Mouse (Mus musculus): Measurements from ENCODE around the gene Klf7. TPM values are rescaled to one million over a fixed set of nuclear protein-coding genes. Genes with fewer than 3 reads are reported as not detected.

Klf7 gene
- total RNA-seq, 2 experiments from 2014 or later, result 4.1 to 6.1 TPM

DNA sequence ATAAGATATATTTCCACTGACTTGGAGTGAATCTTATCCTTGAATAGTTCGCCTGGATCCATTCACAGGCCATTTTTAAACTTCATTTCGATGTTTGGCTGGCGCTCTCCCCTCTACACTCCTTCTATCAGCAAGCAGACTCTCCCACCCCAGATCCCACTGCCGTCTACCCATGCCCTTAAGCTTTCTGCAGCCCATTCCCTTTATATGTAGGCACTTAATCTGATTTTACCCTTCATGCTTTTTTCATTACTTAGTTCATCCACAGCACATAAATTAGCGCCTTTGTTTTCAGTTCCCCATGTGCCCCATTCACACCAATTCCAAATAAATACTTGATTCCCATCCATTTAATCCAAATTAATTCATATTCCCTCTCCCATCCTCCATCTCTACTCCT, 48.0 kb downstream of the Klf7 start:
- no peak for ATAC-seq (replicated peaks; ENCODE audit: low FRiP score, poor library complexity, severe bottlenecking)

DNA sequence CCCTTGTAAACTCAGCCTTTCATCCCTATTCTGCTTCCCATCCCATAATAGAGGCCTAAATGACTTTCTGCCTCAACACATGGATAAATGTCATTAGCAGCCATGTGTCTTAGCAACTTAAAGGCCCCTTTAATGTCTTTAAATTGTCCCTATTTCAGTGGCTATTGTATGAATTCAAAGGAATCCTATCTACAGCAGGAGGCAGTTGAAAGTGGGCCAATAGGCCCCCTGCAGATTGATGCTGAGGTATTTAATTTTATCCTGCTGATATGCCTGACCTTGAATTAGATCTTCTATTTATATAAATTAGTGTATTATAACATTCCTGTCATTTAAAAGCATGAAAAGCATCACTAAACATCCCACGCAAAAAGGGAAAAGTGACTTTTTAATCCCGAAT, 51.1 kb downstream of the Klf7 start:
- ATAC-seq (replicated peaks; ENCODE audit: low FRiP score, poor library complexity, severe bottlenecking), result no peak

DNA sequence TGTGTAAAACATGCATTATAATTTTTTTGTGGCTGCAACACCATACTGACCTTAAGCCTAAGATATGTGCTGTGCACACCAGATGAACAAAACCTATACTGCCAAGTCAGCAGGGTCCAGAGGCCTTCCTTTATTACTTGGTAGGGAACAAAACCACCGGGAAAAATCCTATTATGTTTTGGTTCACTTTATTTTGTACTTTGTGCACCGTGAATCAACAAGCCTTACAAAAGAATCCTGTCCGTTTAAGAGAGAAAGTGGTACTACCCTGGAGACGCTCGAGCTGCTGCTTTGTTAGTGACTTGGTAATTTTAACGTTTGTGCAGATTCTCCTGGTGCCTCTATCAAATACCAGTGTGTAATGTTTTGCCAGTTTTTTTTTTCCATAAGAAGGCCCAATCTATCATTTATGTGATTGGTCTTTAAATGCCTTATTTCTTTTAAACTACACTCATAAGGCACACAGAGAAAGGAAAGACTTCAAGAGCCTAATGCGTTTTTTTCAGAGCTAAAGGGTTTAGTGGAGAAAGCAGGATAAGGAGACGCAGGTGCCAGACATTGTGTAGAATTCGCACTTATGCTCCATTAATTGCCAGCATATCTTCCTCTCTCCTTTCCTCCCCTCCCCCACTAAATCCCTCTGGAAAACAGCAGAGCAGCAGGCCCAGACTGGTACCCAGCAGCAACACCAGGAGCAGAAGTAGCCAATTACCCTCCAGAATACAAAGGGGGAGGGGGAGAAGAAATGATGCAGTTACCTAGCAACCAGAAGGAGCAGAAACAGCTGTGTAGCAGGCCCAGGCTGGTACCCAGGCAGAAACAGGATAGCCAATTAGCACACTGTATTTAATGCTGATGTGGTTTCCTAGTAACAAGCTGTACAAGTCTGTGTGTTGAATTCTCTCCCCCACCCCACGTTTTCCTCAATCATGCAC, 55.5 kb downstream of the Klf7 start:
- no peak for ATAC-seq (replicated peaks; ENCODE audit: low FRiP score, poor library complexity, severe bottlenecking)

DNA sequence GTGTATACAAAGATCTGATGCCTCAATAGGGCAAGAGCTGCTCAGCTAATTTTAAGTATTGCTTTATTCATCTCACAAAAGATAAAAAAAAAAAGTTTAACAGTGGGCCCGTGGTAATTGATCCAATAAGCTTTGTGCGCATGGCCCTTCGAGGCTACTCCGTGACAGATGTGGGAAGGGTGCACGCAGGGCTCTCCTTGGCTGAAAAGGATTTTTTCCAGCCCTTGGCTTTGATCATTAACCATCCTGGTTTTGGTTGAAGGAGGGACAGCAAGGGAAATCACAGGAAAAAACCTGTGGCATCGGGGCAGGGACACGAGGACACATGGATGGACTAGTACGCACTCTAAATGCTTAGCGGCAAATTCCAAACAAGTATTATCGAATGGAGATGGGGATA, 60.6 kb downstream of the Klf7 start:
- no peak for ATAC-seq (replicated peaks; ENCODE audit: low FRiP score, poor library complexity, severe bottlenecking)

DNA sequence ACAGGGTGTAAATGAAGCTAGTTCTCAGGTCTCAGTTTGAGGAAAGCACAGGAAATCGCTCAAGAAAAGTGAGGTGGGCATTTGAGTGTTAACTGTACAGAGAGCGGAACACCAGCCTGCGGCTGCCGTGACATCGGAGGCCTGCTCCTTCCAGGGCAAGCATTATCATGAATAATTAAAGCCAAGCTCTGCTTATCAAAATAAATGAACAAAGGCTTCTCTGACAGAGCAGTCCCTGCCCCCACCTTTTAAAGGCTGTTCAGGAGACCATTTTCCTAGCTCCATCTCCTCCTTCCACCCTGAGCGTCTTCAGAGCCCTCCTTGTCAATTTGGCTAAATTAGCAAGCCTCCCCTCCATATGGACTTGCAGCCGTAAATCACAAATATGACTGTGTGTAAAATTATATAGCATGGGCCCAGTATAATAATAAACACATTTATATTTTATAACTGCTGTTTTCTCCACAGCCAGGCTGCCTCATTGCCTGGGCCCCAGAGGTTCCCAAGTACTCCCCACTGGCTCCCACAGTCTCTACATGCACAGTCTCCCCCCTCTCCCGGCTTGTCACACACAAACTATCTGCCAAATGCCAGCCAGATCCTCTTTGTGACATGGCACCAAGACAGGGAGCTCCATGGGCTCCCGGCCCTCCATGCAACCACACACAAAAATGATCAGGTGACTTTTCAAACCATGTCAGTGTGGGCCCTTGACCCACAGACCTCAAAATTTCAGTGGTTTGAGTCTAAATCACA, 61.2 kb downstream of the Klf7 start:
- no peak for ATAC-seq (replicated peaks; ENCODE audit: low FRiP score, poor library complexity, severe bottlenecking)

DNA sequence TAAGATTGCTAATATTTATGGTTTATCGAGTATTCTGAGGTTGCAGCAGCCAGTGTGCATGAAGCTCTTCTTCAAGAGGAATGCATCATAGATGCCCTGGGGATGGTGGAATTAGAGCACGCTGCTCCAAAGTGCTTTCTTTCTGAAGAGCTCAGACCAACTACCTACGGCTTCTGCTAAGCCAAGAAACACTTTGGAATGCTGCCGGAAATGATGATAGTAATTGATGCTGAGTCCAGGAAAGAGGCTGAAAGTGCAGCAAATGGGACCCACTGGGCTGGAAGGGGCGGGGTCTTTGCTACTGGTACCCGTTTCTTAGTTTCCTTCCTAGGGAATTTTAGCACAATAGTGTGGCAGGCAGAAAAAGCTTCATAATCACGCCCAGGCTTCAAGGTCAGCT, 62.0 kb downstream of the Klf7 start:
- no peak for ATAC-seq (replicated peaks; ENCODE audit: low FRiP score, poor library complexity, severe bottlenecking)

DNA sequence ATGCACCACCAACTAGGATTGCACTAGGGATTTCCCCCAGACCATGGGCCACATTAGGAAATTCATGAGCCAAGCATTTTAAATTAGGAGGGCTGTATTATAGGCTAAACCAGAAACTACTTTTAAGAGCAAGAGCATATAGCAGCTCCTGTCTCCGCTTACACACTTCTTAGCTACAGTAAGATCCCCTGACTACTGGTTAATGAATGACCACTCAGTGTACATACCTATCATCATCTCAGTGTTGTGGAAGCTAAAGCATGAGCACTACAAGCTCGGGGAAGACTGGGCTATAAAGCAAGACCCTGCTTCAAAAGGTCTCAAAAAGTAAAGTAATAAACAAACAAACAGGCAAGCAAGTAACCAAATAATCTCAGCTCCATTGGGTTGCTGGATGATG, 65.5 kb downstream of the Klf7 start:
- ATAC-seq (replicated peaks; ENCODE audit: low FRiP score, poor library complexity, severe bottlenecking), result no peak

DNA sequence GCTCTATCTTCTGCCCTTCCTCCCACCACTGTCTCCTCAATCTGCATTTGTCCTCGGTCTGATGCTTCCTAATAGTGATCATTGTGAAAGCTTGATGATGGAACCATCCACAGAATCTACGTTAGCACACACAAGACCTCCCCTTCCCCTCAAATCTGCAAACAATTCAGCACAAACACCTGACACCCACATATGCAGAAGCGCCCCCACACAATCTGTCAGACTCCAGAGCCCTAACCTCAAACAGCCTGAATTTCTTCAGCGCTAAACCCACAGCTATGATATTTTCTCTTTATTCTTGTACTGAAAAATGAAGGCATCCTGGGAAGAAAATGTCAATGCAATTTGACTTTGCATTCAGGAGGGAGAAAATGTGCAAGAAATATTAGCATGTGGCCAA, 66.1 kb downstream of the Klf7 start:
- ATAC-seq (replicated peaks; ENCODE audit: low FRiP score, poor library complexity, severe bottlenecking), result no peak

DNA sequence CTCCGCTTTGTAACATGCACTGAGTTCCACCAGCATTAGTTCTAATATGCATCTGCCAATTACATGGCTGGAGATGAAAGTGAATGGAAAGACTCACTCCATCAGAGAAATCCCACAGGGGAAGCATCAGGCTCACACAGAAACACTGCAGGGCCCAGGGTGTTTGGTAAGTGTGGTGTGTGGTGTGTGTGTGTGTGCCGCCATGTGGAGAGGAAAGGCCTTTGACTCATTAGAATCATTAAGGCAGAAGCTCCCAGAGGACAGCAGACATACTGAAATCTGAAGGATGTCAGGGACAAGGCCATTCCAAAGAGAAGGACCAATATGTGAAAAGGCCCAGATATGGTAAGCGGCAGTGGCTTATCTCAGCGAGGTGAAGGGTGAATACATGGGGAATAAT, 66.9 kb downstream of the Klf7 start:
- ATAC-seq (replicated peaks; ENCODE audit: low FRiP score, poor library complexity, severe bottlenecking), result no peak

DNA sequence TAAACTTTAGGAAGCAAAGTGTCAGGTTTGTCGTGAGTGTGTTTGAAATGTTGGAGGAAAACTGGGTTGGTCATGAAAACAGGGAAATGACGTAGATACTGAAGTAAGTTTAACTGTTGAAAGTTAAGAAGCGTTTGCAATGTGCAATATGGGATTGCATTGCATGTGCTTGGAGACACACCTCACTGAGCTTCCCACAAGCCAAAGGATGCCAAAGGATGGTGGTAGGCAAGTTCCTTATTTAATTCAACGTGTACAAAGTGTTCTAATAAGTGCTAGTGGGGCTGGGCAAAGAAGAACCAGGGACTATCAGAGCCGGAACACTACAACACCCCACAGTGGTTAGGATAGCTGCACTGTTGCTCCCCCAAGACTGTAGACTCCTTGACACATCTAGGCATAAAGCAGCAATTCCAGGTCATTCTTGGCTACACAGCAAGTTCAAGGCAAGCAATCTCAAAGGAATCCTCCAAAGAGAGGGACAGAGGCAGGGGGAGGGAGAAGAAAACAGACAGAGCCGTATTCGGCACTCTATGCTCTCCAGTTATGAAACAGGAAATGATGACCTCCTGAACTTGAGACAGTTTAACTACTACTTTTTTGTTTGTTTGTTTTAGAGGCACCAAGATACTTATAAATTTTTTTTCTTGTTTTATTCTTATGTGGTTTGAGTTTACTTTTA, 69.9 kb downstream of the Klf7 start:
- no peak for ATAC-seq (replicated peaks; ENCODE audit: low FRiP score, poor library complexity, severe bottlenecking)

DNA sequence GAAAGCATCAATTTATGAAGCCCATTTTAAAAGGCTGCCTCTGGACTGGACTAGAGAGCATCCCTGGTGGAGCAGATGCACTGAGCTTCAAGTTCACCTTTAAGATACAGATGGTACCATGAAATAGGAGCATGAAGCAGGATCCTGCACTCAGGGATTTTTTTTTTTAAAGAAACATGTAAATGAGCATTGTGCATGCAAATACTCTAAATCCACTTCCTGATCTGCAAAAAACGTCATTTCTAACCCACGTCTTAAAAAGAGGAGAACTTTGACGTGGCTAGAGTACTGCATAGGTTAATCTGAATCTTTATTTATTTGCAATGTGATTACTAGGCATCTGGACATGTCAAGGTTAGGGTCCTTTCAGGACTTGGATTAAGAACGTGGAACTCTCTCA, 73.5 kb downstream of the Klf7 start:
- no peak for ATAC-seq (replicated peaks; ENCODE audit: low FRiP score, poor library complexity, severe bottlenecking)

DNA sequence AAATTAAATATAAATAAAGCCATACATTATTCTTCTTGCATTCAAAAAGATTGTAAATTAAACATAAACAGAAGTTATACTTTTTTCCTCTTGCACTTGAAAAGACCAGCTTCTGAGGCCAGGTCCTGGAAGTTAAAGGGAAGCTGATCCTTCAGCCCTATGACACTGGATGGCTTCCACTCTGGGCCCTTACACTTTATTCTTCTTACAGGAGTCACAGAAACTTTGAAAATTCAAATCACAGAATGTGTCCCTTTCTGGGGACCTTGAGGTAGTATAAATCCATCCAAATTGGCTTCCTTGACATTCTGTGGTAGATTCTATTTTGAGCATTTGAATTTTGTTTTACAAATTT, 75.3 kb downstream of the Klf7 start:
- no peak for ATAC-seq (replicated peaks; ENCODE audit: low FRiP score, poor library complexity, severe bottlenecking)

DNA sequence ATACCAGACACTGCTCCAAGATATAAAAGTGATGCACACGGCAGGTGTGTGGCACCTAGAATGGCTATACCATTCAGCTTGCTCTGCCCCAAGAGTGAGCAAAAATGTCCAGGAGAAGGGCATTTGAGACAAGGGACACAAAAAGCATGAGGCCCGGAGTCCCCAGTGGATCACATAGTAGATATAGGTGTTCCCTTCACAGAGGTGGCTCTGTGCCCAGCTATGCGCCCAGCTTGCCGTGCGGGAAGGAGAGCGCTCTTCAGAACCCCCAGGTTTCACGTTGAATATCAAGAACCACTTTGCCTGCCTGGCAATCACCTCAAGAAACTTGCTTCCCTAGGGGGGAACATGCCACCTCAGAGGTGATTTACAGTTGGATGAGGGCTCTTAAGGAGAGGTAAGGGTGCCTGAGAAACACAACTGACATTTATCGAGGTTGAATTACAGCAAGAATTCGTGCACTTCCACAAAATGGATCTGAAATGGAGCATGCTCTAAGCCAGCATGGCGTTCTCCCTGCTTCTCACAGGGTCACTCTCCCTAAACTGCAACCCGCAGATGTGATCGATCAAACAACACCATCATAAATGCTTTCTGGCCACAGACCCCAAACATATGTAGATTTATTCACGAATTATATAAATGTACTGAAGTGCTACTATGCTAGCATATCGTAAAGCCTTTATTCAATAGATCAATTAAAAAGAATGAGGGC, 75.8 kb downstream of the Klf7 start:
- no peak for ATAC-seq (replicated peaks; ENCODE audit: low FRiP score, poor library complexity, severe bottlenecking)

DNA sequence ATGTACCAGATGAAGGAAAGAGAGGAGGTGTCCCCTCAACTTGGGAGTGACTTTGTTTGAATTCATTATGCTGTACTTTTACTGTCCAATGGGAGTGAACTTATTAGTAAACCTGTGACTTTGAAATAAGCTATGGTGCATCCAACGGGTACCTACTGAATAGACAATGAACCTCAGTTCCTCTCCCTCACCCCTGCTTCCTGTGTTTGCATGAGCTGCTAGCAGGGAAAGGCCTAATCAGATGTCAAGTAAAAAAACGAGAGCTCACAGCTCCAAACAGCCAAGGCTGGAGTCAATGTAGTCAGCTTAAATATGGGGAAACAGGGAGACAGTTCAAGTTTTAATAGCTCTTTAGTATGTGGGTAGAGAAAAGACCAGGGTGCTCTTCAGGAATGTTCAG, 77.5 kb downstream of the Klf7 start:
- ATAC-seq (replicated peaks; ENCODE audit: low FRiP score, poor library complexity, severe bottlenecking), result no peak

DNA sequence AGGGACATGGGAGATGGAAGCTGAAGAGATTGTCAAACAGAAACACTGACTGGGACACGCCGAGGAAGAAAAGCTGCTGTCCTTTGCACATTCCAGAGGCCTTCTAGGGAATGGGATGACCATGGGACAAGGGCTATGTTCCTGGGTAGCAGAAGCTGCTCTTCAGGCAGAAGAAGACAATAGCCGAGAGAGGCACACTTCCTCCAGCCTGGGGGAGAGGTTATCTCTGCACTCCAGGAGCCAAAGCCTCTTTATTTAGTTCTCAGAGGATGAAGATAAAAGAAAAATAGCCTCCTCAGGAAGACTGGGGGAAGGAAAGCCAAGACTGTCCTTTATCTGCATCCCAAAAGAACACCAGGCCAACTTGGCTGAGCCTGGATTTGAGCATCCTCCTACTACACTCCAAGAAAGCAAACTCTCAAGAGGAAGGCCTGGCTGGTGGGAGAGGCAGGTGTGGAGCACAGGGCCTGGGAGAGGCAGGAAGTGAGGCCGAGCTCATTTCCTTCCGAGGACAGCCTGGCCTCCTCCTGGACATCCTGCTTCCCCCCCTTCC, 81.2 kb downstream of the Klf7 start:
- ATAC-seq (replicated peaks; ENCODE audit: low FRiP score, poor library complexity, severe bottlenecking), result no peak

DNA sequence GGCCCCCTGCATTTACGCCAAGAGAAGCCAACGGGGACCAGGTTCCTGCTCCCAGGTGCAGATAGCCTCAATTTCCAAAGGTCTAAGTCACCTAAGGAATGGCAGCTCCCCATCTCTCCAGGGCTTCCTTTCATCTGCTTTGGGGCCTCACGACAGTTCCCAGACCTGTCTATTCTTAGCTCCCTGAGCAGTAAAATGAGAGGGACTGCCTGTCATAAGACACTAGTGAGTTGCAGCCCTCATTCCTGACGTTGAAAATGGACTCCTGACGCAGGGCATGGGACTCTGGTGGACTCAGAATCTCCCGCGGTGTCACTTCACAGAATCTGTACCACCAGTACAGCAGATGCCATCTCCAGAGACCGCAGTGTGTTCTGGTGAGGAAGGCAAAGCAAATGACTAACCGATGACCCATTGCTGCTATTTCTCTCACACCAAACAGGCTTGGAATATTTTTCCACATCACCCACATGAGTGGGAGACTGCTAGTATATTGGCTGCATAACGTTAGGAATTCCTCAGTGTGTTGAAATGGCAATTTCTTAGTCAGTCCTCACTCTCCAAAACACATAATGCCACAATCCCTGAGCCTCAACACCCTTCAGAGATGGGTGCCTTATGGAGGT, 81.9 kb downstream of the Klf7 start:
- no peak for ATAC-seq (replicated peaks; ENCODE audit: low FRiP score, poor library complexity, severe bottlenecking)

DNA sequence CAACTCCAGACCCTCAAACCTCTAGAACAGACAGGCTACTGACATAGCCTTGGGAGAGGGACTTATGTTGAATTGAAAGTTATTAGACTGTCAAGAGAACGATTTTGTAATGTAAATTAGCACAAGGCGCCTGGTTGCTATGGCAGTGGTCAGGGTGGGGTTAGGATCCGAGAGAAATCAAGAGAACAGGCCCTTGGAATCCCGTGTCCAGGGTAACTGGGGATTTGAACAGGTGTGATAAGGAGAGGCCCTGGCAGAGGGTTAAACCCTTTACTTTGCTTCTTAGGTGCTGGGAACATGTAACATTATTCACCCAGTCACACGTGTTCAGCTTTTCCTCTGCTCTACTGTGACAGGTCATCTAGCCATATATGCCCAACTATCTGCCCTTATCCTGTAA, 83.7 kb downstream of the Klf7 start:
- no peak for ATAC-seq (replicated peaks; ENCODE audit: low FRiP score, poor library complexity, severe bottlenecking)

DNA sequence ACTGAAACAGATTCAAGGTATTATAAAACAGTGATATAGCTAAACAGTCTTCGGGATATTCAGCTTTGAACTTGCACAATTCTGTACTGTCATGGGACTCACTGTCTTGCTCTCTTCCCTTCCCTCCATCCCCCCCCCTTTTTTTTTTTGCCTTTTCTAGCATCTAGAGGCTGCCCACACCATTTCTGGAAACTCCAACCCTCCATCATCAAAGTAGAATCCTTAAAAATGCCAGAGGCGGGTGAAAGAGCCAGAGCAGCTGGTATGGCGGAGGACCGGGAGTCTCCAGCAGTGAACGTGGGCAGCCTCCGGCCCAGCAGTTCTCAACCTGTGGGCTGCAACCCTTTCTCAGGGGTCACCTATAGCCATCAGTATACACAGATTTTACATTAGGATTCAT, 84.3 kb downstream of the Klf7 start:
- no peak for ATAC-seq (replicated peaks; ENCODE audit: low FRiP score, poor library complexity, severe bottlenecking)

DNA sequence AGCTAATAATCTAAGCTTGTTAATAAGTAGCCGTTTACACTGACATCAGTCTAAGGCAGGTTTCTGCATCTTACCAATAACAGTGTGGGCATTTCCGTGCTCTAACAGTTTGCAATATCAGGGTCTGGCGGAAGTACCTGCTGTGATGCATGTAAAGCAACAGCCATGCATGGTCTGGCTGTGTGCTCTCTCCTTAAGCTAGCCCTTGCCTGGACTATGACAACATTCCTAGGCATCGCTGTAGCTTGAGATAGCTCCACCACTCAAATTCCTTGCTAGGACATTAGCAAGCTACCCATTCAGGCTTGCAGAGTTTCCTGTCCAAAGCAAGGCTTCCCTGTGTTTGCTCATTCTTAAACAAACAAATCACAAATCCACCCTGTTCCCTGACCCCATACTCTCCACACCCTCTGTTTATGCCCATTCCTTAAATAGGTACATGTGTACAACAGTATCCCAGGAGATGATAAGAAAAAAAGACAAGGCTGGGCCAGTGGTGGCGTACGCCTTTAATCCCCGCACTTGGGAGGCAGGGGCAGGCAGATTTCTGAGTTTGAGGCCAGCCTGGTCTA, 85.1 kb downstream of the Klf7 start:
- no peak for ATAC-seq (replicated peaks; ENCODE audit: low FRiP score, poor library complexity, severe bottlenecking)
